Mouse (Mus musculus) heart, embryonic 11.5 days (tissue): ENCODE results near the gene Kifc5b. TPM values are rescaled to one million over a fixed set of nuclear protein-coding genes. Genes with fewer than 3 reads are reported as not detected.
A peak's percentile ranks its signal among the peaks of the same experiment; 100 is the strongest.

Source experiments
- ATAC-seq: fragments of 200-750 bp; cut with Nextera tagmentation; replicated peaks from 2 replicates; pipeline ENCODE4 v1.8.0; 2017; ENCODE audit warnings: moderate library complexity; ENCODE audit not compliant: insufficient number of reproducible peaks, low FRiP score, low TSS enrichment
- H3K27ac ChIP-seq: fragments of 300-500 bp; sonication (generic); 2 replicates; pipeline ENCODE4 v1.5.1; 2014; ENCODE audit warnings: mild to moderate bottlenecking, low read depth, low read length
- H3K27me3 ChIP-seq: fragments of 300-500 bp; sonication (generic); 2 replicates; pipeline ENCODE4 v1.6.1; 2014; ENCODE audit warnings: mild to moderate bottlenecking, low read length, mixed read lengths; ENCODE audit not compliant: control insufficient read depth, insufficient read depth
- H3K36me3 ChIP-seq: fragments of 300-500 bp; sonication (generic); 2 replicates; pipeline ENCODE4 v1.6.1; 2014; ENCODE audit warnings: mild to moderate bottlenecking, low read length, moderate library complexity, mixed read lengths; ENCODE audit not compliant: control insufficient read depth, insufficient read depth
- H3K4me1 ChIP-seq: fragments of 300-500 bp; sonication (generic); 2 replicates; pipeline ENCODE4 v1.6.1; 2014; ENCODE audit warnings: low read length; ENCODE audit not compliant: control insufficient read depth, insufficient read depth
- H3K4me2 ChIP-seq: fragments of 300-500 bp; sonication (generic); 2 replicates; pipeline ENCODE4 v1.6.1; 2014; ENCODE audit warnings: mild to moderate bottlenecking, moderate library complexity
- H3K4me3 ChIP-seq: fragments of 300-500 bp; sonication (generic); 2 replicates; pipeline ENCODE4 v1.5.1; 2014; ENCODE audit warnings: low read depth, low read length
- H3K9ac ChIP-seq: fragments of 300-500 bp; sonication (generic); 2 replicates; pipeline ENCODE4 v1.6.1; 2014; ENCODE audit warnings: mild to moderate bottlenecking, low read depth, low read length, moderate library complexity
- H3K9me3 ChIP-seq: fragments of 300-500 bp; sonication (generic); replicated peaks from 2 replicates; pipeline ENCODE4 v1.6.1; 2016; ENCODE audit warnings: low read length; ENCODE audit not compliant: control insufficient read depth
- WGBS: fragments of 180-500 bp; shearing (Covaris S2); extraction: QIAGEN DNeasy Blood & Tissue Kit; methylation state at CpG from one replicate; pipeline ENCODE4 v1.1.7; 2014; ENCODE audit not compliant: insufficient replicate concordance; 5-methylcytosine and 5-hydroxymethylcytosine counted together
- polyA plus RNA-seq: library from polyadenylated mRNA; unstranded; fragments of >200 nt; fragmentation: Nextera tagmentation; extraction: Ambion mirVana; gene quantifications from 2 replicates; pipeline ENCODE4 v1.2.1, GENCODE M21; 2014

Kifc5b gene
- polyA plus RNA-seq, 1 experiment from 2014 or later: 6.9 TPM

- Histone ChIP-seq H3K9ac (peak overlapping the region; percentile 85), H3K4me1 (peaks cover 31% of the 10 kb centered on the region), H3K27me3 (no peaks in the 10 kb centered on the region), H3K36me3 (peaks cover 9% of the 10 kb centered on the region), H3K4me3 (peak overlapping the region; percentile 67), H3K4me2 (peak overlapping the region; percentile 99), H3K9me3 (no peaks in the 10 kb centered on the region), H3K27ac (peak overlapping the region; percentile 96; the same call in 1 of the 2 replicates)
- ATAC-seq: no peak
- 55% methylated on average over 16 of the region's 16 CpGs for WGBS
Observed at GRCm38 (mm10) chr17:26937883-26938695, 21.2 kb downstream of the Kifc5b start.

GRCm38 (mm10) chr17:26938731-26939130, 21.8 kb downstream of the Kifc5b start:
- Histone ChIP-seq H3K9me3 (no peaks in the 10 kb centered on the region), H3K36me3 (peaks cover 9% of the 10 kb centered on the region), H3K4me3 (peak overlapping the region; percentile 67), H3K27ac (peak overlapping the region; percentile 96), H3K4me1 (peaks cover 30% of the 10 kb centered on the region), H3K27me3 (no peaks in the 10 kb centered on the region), H3K4me2 (peak overlapping the region; percentile 99), H3K9ac (peak overlapping the region; percentile 85)
- 0% methylated on average over 22 of the region's 22 CpGs for WGBS
- ATAC-seq: no peak

DNA sequence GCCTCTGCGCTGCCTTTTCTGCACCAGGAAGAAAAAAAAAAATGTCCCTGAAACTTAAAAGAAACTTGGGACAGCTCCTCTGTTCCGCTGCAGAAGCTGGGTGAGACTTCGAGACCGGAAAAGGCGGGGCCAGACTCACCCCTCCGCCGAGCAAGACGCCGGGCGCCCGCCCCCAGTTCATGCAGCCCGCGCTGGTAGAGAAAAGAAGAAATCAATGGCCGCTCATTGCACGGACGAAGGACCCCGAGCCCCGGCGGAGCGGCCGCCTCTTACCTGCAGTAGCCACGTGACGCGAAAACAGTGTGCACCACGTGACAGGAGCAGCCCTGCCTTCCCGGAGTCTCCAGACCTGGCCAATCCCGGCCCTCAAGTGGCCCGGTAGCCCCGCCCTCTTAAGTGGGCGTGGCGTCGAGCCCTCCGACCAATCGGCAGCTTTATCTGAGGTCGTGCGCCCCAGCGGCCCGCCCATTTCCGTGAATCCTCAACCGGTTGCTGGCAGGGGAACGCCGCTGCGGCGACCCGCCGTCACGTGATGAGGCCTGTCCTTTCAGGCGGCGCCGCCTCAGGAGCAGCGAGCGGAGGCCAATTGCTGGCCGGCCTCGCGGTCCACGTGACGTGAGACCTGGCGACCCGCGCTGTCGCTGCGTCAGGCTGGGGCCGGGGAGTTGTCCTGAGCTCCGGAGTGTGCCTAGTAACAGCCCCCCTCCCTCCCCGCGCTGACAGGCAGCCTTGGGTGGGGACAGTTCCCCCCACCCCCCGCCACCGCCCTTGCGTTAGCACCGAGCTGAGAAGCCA, 22.5 kb downstream of the Kifc5b start, which contains the start of gene Cuta:
Cuta (minus strand) TSS at position 392 of the 795 bp plus-strand sequence.
- peaks cover 9% of the 10 kb centered on the region for H3K36me3 ChIP-seq
- peak within 1 kb of the TSS; percentile 99 for H3K4me2 ChIP-seq
- peak within 1 kb of the TSS; percentile 67 for H3K4me3 ChIP-seq
- H3K9ac ChIP-seq: peak within 1 kb of the TSS; percentile 85
- ATAC-seq: peak; percentile 91
- no peaks in the 10 kb centered on the region for H3K27me3 ChIP-seq
- H3K9me3 ChIP-seq: no peaks in the 10 kb centered on the region
- H3K27ac ChIP-seq: peak within 1 kb of the TSS; percentile 96
- under 1% methylated on average over 68 of the region's 70 CpGs for WGBS
- H3K4me1 ChIP-seq: peaks cover 24% of the 10 kb centered on the region

- ATAC-seq: no peak
- peak overlapping the region; percentile 84 for H3K9ac ChIP-seq
- H3K4me3 ChIP-seq: peak overlapping the region; percentile 67
- WGBS: 7% methylated on average over 3 of the region's 3 CpGs
- H3K27me3 ChIP-seq: no peaks in the 10 kb centered on the region
- H3K4me2 ChIP-seq: peak overlapping the region; percentile 99
- H3K27ac ChIP-seq: peak overlapping the region; percentile 96
- H3K9me3 ChIP-seq: no peaks in the 10 kb centered on the region
- H3K4me1 ChIP-seq: peaks cover 24% of the 10 kb centered on the region
- H3K36me3 ChIP-seq: peaks cover 5% of the 10 kb centered on the region
Observed at GRCm38 (mm10) chr17:26939973-26940300, 23.0 kb downstream of the Kifc5b start.

GRCm38 (mm10) chr17:26941031-26941789, 24.3 kb downstream of the Kifc5b start, which contains the start of gene Syngap1:
TSS of gene Syngap1 (plus strand) at chr17:26941253.
- peaks cover 32% of the 10 kb centered on the region for H3K4me1 ChIP-seq
- H3K27ac ChIP-seq: peak within 1 kb of the TSS; percentile 96
- peak within 1 kb of the TSS; percentile 84 for H3K9ac ChIP-seq
- no peak for ATAC-seq
- WGBS: 4% methylated on average over 23 of the region's 24 CpGs
- peak within 1 kb of the TSS; percentile 99 for H3K4me2 ChIP-seq
- peak within 1 kb of the TSS; percentile 67 for H3K4me3 ChIP-seq
- no peaks in the 10 kb centered on the region for H3K9me3 ChIP-seq
- no peaks in the 10 kb centered on the region for H3K27me3 ChIP-seq
- peaks cover 3% of the 10 kb centered on the region for H3K36me3 ChIP-seq

GRCm38 (mm10) chr17:26941841-26942570, 25.1 kb downstream of the Kifc5b start:
- Histone ChIP-seq H3K9me3 (no peaks in the 10 kb centered on the region), H3K27me3 (no peaks in the 10 kb centered on the region), H3K4me2 (peak overlapping the region; percentile 99), H3K36me3 (no peaks in the 10 kb centered on the region; the same call in none of the 2 replicates), H3K4me1 (peaks cover 37% of the 10 kb centered on the region), H3K4me3 (peak overlapping the region; percentile 59), H3K9ac (peak overlapping the region; percentile 71), H3K27ac (no peak overlapping the region)
- no peak for ATAC-seq
- 9% methylated on average over 4 of the region's 4 CpGs for WGBS

- H3K27ac ChIP-seq: peak overlapping the region; percentile 71
- peaks cover 3% of the 10 kb centered on the region; the same call in 1 of the 2 replicates for H3K27me3 ChIP-seq
- peak overlapping the region; percentile 81 for H3K9ac ChIP-seq
- no peaks in the 10 kb centered on the region for H3K36me3 ChIP-seq
- peak overlapping the region; percentile 88 for H3K4me2 ChIP-seq
- H3K9me3 ChIP-seq: no peaks in the 10 kb centered on the region
- H3K4me3 ChIP-seq: peak overlapping the region; percentile 51
- WGBS: 29% methylated on average over 13 of the region's 13 CpGs
- ATAC-seq: no peak
- peaks cover 33% of the 10 kb centered on the region for H3K4me1 ChIP-seq
Observed at GRCm38 (mm10) chr17:26945824-26946495, 29.1 kb downstream of the Kifc5b start.
